Mouse (Mus musculus): ENCODE measurements around the gene Plac1. TPM values are rescaled to one million over a fixed set of nuclear protein-coding genes. Genes with fewer than 3 reads are reported as not detected.
A peak's percentile ranks its signal among the peaks of the same experiment; 100 is the strongest.

Gene Plac1
- total RNA-seq, 2 experiments from 2014 or later, result not detected

- no peak for DNase-seq (ENCODE audit: low spot score in 2 of 2)
Measured at GRCm38 (mm10) chrX:53114994-53115393, 124.9 kb downstream of the Plac1 start.

- no peak for DNase-seq (ENCODE audit: low spot score in 2 of 2)
Measured at GRCm38 (mm10) chrX:53110142-53110541, 129.8 kb downstream of the Plac1 start.

- no peak for DNase-seq (ENCODE audit: low spot score in 2 of 2)
Measured at GRCm38 (mm10) chrX:53107127-53107526, 132.8 kb downstream of the Plac1 start.

- no peak for DNase-seq (ENCODE audit: low spot score in 2 of 2)
Measured at GRCm38 (mm10) chrX:53101165-53101564, 138.7 kb downstream of the Plac1 start.

GRCm38 (mm10) chrX:53099951-53100350 is 140.0 kb downstream of the Plac1 start:
- DNase-seq (ENCODE audit: low spot score in 2 of 2), result no peak

GRCm38 (mm10) chrX:53099266-53099665 is 140.6 kb downstream of the Plac1 start:
- no peak for DNase-seq (ENCODE audit: low spot score in 2 of 2)

- no peak for DNase-seq (ENCODE audit: low spot score in 2 of 2)
Measured at GRCm38 (mm10) chrX:53098293-53098692, 141.6 kb downstream of the Plac1 start.

- no peak for DNase-seq (ENCODE audit: low spot score in 2 of 2)
Measured at GRCm38 (mm10) chrX:53097786-53098185, 142.1 kb downstream of the Plac1 start.

- DNase-seq (ENCODE audit: low spot score in 2 of 2), result no peak
Measured at GRCm38 (mm10) chrX:53093381-53093780, 146.5 kb downstream of the Plac1 start.

GRCm38 (mm10) chrX:53088663-53089292 is 151.1 kb downstream of the Plac1 start:
- no peak for DNase-seq (ENCODE audit: low spot score in 2 of 2)

- DNase-seq (ENCODE audit: low spot score in 2 of 2), result no peak
Measured at GRCm38 (mm10) chrX:53087202-53087601, 152.7 kb downstream of the Plac1 start.

- DNase-seq (ENCODE audit: low spot score in 2 of 2), result no peak
Measured at GRCm38 (mm10) chrX:53085559-53085958, 154.4 kb downstream of the Plac1 start.

GRCm38 (mm10) chrX:53064406-53064805 is 175.5 kb downstream of the Plac1 start:
- no peak for DNase-seq (ENCODE audit: low spot score in 2 of 2)

GRCm38 (mm10) chrX:53059426-53060007 is 180.4 kb downstream of the Plac1 start:
- no peak for DNase-seq (ENCODE audit: low spot score in 2 of 2)

GRCm38 (mm10) chrX:53058459-53059280 is 181.2 kb downstream of the Plac1 start:
- no peak for DNase-seq (ENCODE audit: low spot score in 2 of 2)

GRCm38 (mm10) chrX:53057760-53058090 is 182.2 kb downstream of the Plac1 start:
- no peak for DNase-seq (ENCODE audit: low spot score in 2 of 2)

GRCm38 (mm10) chrX:53057054-53057759 is 182.7 kb downstream of the Plac1 start:
- DNase-seq (ENCODE audit: low spot score in 2 of 2), result peak; percentile 85 to 89

- DNase-seq (ENCODE audit: low spot score in 2 of 2), result peak in 1 of 2 experiments; percentile 32
Measured at GRCm38 (mm10) chrX:53056627-53057026, 183.3 kb downstream of the Plac1 start.

GRCm38 (mm10) chrX:53055771-53056170 is 184.1 kb downstream of the Plac1 start:
- DNase-seq (ENCODE audit: low spot score in 2 of 2), result peak in 1 of 2 experiments; percentile 28

- DNase-seq (ENCODE audit: low spot score in 2 of 2), result no peak
Measured at GRCm38 (mm10) chrX:53053885-53054284, 186.0 kb downstream of the Plac1 start.

- no peak for DNase-seq (ENCODE audit: low spot score in 2 of 2)
Measured at GRCm38 (mm10) chrX:53052652-53053500, 187.0 kb downstream of the Plac1 start.
